8 mouse cellular contexts compared by ENCODE assay signal in genomic region chr9:108049561-108050251, GRCm38 (mm10). TPM values are rescaled to one million over a fixed set of nuclear protein-coding genes. Genes with fewer than 3 reads are reported as not detected.
A peak's percentile ranks its signal among the peaks of the same experiment; 100 is the strongest.
DNase-seq lines count a peak whose midpoint lies in the region; ATAC-seq and TF ChIP-seq lines count a peak whose summit lies in the region.

No protein-coding gene starts in this region.

- peaks cover 65% of the 10 kb centered on the region for H3K36me3 ChIP-seq in heart, embryonic 14.5 days (ENCODE audit: control insufficient read depth, insufficient read depth, low read length)
- H3K36me3 ChIP-seq in ES-Bruce4 (ENCODE audit: control insufficient read depth, insufficient read depth, low read length, poor library complexity, severe bottlenecking), result peaks cover 5% of the 10 kb centered on the region; the same call in 1 of the 2 replicates
- peaks cover 66% of the 10 kb centered on the region for H3K36me3 ChIP-seq in forebrain, embryonic 10.5 days (replicated peaks)
- peaks cover 28% of the 10 kb centered on the region for H3K36me3 ChIP-seq in liver, embryonic 11.5 days (ENCODE audit: control insufficient read depth, insufficient read depth, low read length)

- TF ChIP-seq POLR2A in ES-Bruce4 (IDR thresholded peaks at IDR 0.05; ENCODE audit: insufficient read depth, low read length), result no peak

- TF ChIP-seq CTCF in ES-Bruce4 (IDR thresholded peaks at IDR 0.05; ENCODE audit: low read depth, low read length), result no peak

- DNase-seq in heart, postnatal 25 days (ENCODE audit: low spot score), result no peak
- DNase-seq in forebrain, embryonic 10.5 days (ENCODE audit: extremely low spot score, low spot score), result no peak
- no peak for DNase-seq in liver, embryonic 11.5 days (ENCODE audit: low spot score)
- DNase-seq in yolk sac, embryonic 10.5 days (ENCODE audit: low spot score), result peak; percentile 62
- no peak for DNase-seq in layer of hippocampus, postnatal 14 days (ENCODE audit: low spot score in 2 of 2)
- no peak for DNase-seq in right cerebral cortex, postnatal 4 days

- H3K27me3 ChIP-seq in heart, embryonic 14.5 days (ENCODE audit: control insufficient read depth, insufficient read depth, low read length), result no peaks in the 10 kb centered on the region
- H3K27me3 ChIP-seq in ES-Bruce4 (ENCODE audit: control insufficient read depth, insufficient read depth, low read length, poor library complexity, severe bottlenecking), result no peaks in the 10 kb centered on the region
- no peaks in the 10 kb centered on the region for H3K27me3 ChIP-seq in forebrain, embryonic 10.5 days (ENCODE audit: poor library complexity, severe bottlenecking)
- no peaks in the 10 kb centered on the region for H3K27me3 ChIP-seq in liver, embryonic 11.5 days (replicated peaks; ENCODE audit: control insufficient read depth, insufficient read depth, low read length)

- peak overlapping the region; percentile 94 to 95 for H3K4me3 ChIP-seq in heart, embryonic 14.5 days (ENCODE audit: control insufficient read depth in 1 of 2, insufficient read depth in 1 of 2, low read depth in 1 of 2, low read length in 2 of 2)
- H3K4me3 ChIP-seq in ES-Bruce4 (ENCODE audit: low read depth, low read length), result peak overlapping the region; percentile 94
- peak overlapping the region; percentile 60 for H3K4me3 ChIP-seq in forebrain, embryonic 10.5 days
- peak overlapping the region; percentile 91 for H3K4me3 ChIP-seq in liver, embryonic 11.5 days (ENCODE audit: low read depth, low read length)

- H3K9ac ChIP-seq in heart, embryonic 14.5 days (ENCODE audit: low read length), result peak overlapping the region; percentile 88
- H3K9ac ChIP-seq in ES-Bruce4 (ENCODE audit: low read depth, poor library complexity, severe bottlenecking), result peak overlapping the region; percentile 47
- H3K9ac ChIP-seq in liver, embryonic 11.5 days (ENCODE audit: low read depth, low read length), result peak overlapping the region; percentile 79

- intact Hi-C loops in heart, postnatal 25 days (cut with DNase I), result loop anchor here (5.0 kb wide), 2 partner anchors 47 to 147 kb away; partner anchors contain the start of gene Ip6k1

- H3K9me3 ChIP-seq in heart, embryonic 14.5 days (ENCODE audit: control insufficient read depth, low read length), result no peaks in the 10 kb centered on the region
- H3K9me3 ChIP-seq in ES-Bruce4 (replicated peaks; ENCODE audit: control insufficient read depth, insufficient read depth, low read length, poor library complexity, severe bottlenecking), result no peaks in the 10 kb centered on the region
- no peaks in the 10 kb centered on the region for H3K9me3 ChIP-seq in forebrain, embryonic 10.5 days
- H3K9me3 ChIP-seq in liver, embryonic 11.5 days (ENCODE audit: control insufficient read depth, low read length), result no peaks in the 10 kb centered on the region

- peaks cover 14 to 21% of the 10 kb centered on the region in 2 experiments for H3K4me1 ChIP-seq in heart, embryonic 14.5 days (ENCODE audit: control insufficient read depth in 2 of 2, insufficient read depth in 2 of 2, low read length in 2 of 2)
- no peaks in the 10 kb centered on the region for H3K4me1 ChIP-seq in ES-Bruce4 (ENCODE audit: control insufficient read depth, insufficient read depth, low read length)
- H3K4me1 ChIP-seq in forebrain, embryonic 10.5 days, result peaks cover 38% of the 10 kb centered on the region
- H3K4me1 ChIP-seq in liver, embryonic 11.5 days (replicated peaks; ENCODE audit: control insufficient read depth, insufficient read depth, low read length), result peaks cover 41% of the 10 kb centered on the region

- peak overlapping the region; percentile 95 for H3K4me2 ChIP-seq in heart, embryonic 14.5 days (ENCODE audit: low read length)
- peak overlapping the region; percentile 68 for H3K4me2 ChIP-seq in liver, embryonic 11.5 days

- no peak for TF ChIP-seq EP300 in ES-Bruce4 (IDR thresholded peaks at IDR 0.05; ENCODE audit: insufficient read depth, low read depth, low read length)

- no peak for ATAC-seq in heart, embryonic 14.5 days (ENCODE audit: insufficient number of reproducible peaks, insufficient read depth, low FRiP score, low read depth)
- no peak for ATAC-seq in liver, embryonic 11.5 days (replicated peaks; ENCODE audit: low FRiP score)

- 39% methylated on average over 15 of the region's 15 CpGs for WGBS in heart, embryonic 14.5 days
- WGBS in forebrain, embryonic 10.5 days, result 44% methylated on average over 15 of the region's 15 CpGs
- 41% methylated on average over 15 of the region's 15 CpGs for WGBS in liver, embryonic 11.5 days

- H3K27ac ChIP-seq in heart, embryonic 14.5 days (replicated peaks in 1 of 2; ENCODE audit: control insufficient read depth in 1 of 2, insufficient read depth in 1 of 2, low read depth in 2 of 2, low read length in 2 of 2), result peak overlapping the region; percentile 67 to 73
- no peak overlapping the region for H3K27ac ChIP-seq in ES-Bruce4 (ENCODE audit: insufficient read depth, low read length)
- H3K27ac ChIP-seq in forebrain, embryonic 10.5 days, result peak overlapping the region; percentile 81
- peak overlapping the region; percentile 52 for H3K27ac ChIP-seq in liver, embryonic 11.5 days (ENCODE audit: low read depth, low read length)

RNA-seq across cellular contexts. Expression of gene Gmppb, which starts 0.7 kb away (rescaled TPM):
- 17.4 and 18.8 TPM in 2 replicates for polyA plus RNA-seq in heart, embryonic 14.5 days (2014; fragmentation: Nextera tagmentation; extraction: Ambion mirVana)
- total RNA-seq in heart, postnatal 25 days (2021), result 10 to 100 TPM in 1 of 2 experiments, 1 to 10 TPM in 1; 9.4 to 10.7 TPM
- 9.7 and 10.2 TPM in 2 replicates for polyA plus RNA-seq in ES-Bruce4 (2011; ENCODE audit: insufficient read depth, insufficient read length, low read depth, missing spikeins)
- polyA plus RNA-seq in forebrain, embryonic 10.5 days (2016; fragmentation: Nextera tagmentation; extraction: Ambion mirVana), result 25.5 and 27.9 TPM in 2 replicates
- 26.5 and 30.0 TPM in 2 replicates for polyA plus RNA-seq in liver, embryonic 11.5 days (2014; fragmentation: Nextera tagmentation; extraction: Ambion mirVana)
- total RNA-seq in layer of hippocampus, postnatal 14 days (2021), result 10 to 100 TPM; 14.7 to 17.5 TPM

RNA-seq across cellular contexts. Expression of gene Amigo3, which starts 3.3 kb away (rescaled TPM):
- polyA plus RNA-seq in heart, embryonic 14.5 days (2014; fragmentation: Nextera tagmentation; extraction: Ambion mirVana), result 2.0 and 2.1 TPM in 2 replicates
- 1 to 10 TPM; 1.8 TPM for total RNA-seq in heart, postnatal 25 days (2021)
- polyA plus RNA-seq in ES-Bruce4 (2011; ENCODE audit: insufficient read depth, insufficient read length, low read depth, missing spikeins), result 0.24 and 0.61 TPM in 2 replicates
- polyA plus RNA-seq in forebrain, embryonic 10.5 days (2016; fragmentation: Nextera tagmentation; extraction: Ambion mirVana), result 2.3 and 3.4 TPM in 2 replicates
- 2.3 TPM in 2 replicates for polyA plus RNA-seq in liver, embryonic 11.5 days (2014; fragmentation: Nextera tagmentation; extraction: Ambion mirVana)
- 1 to 10 TPM; 2.2 to 2.8 TPM for total RNA-seq in layer of hippocampus, postnatal 14 days (2021)

RNA-seq across cellular contexts. Expression of gene Mst1, which starts 30.5 kb away (rescaled TPM):
- polyA plus RNA-seq in heart, embryonic 14.5 days (2014; fragmentation: Nextera tagmentation; extraction: Ambion mirVana), result not detected in 2 replicates
- total RNA-seq in heart, postnatal 25 days (2021), result not detected
- 1.2 and 3.0 TPM in 2 replicates for polyA plus RNA-seq in ES-Bruce4 (2011; ENCODE audit: insufficient read depth, insufficient read length, low read depth, missing spikeins)
- 0.73 and 0.81 TPM in 2 replicates for polyA plus RNA-seq in forebrain, embryonic 10.5 days (2016; fragmentation: Nextera tagmentation; extraction: Ambion mirVana)
- polyA plus RNA-seq in liver, embryonic 11.5 days (2014; fragmentation: Nextera tagmentation; extraction: Ambion mirVana), result 9.7 and 12.5 TPM in 2 replicates
- not detected for total RNA-seq in layer of hippocampus, postnatal 14 days (2021)

RNA-seq across cellular contexts. Expression of gene Rnf123, which starts 33.4 kb away (rescaled TPM):
- polyA plus RNA-seq in heart, embryonic 14.5 days (2014; fragmentation: Nextera tagmentation; extraction: Ambion mirVana), result 37.2 and 37.9 TPM in 2 replicates
- total RNA-seq in heart, postnatal 25 days (2021), result 100 to 1,000 TPM in 1 of 2 experiments, 10 to 100 TPM in 1; 90.1 to 112 TPM
- 19.7 and 20.9 TPM in 2 replicates for polyA plus RNA-seq in ES-Bruce4 (2011; ENCODE audit: insufficient read depth, insufficient read length, low read depth, missing spikeins)
- polyA plus RNA-seq in forebrain, embryonic 10.5 days (2016; fragmentation: Nextera tagmentation; extraction: Ambion mirVana), result 32.8 and 36.2 TPM in 2 replicates
- polyA plus RNA-seq in liver, embryonic 11.5 days (2014; fragmentation: Nextera tagmentation; extraction: Ambion mirVana), result 59.1 and 59.2 TPM in 2 replicates
- 10 to 100 TPM; 84.9 to 86.8 TPM for total RNA-seq in layer of hippocampus, postnatal 14 days (2021)

RNA-seq across cellular contexts. Expression of gene Apeh, which starts 44.7 kb away (rescaled TPM):
- polyA plus RNA-seq in heart, embryonic 14.5 days (2014; fragmentation: Nextera tagmentation; extraction: Ambion mirVana), result 48.7 and 50.8 TPM in 2 replicates
- total RNA-seq in heart, postnatal 25 days (2021), result 10 to 100 TPM; 43.1 to 45.4 TPM
- 37.6 and 48.1 TPM in 2 replicates for polyA plus RNA-seq in ES-Bruce4 (2011; ENCODE audit: insufficient read depth, insufficient read length, low read depth, missing spikeins)
- polyA plus RNA-seq in forebrain, embryonic 10.5 days (2016; fragmentation: Nextera tagmentation; extraction: Ambion mirVana), result 74.1 and 79.4 TPM in 2 replicates
- polyA plus RNA-seq in liver, embryonic 11.5 days (2014; fragmentation: Nextera tagmentation; extraction: Ambion mirVana), result 159 and 167 TPM in 2 replicates
- 10 to 100 TPM; 39.4 to 42.8 TPM for total RNA-seq in layer of hippocampus, postnatal 14 days (2021)
